Mouse (Mus musculus): ENCODE measurements at regions not wholly inside any gene's neighbourhood (a gene's known extent, or its start where the extent isn't known, plus 50 kb on each side); places are given as distances from the start of the nearest gene placed in this dataset.
A peak's percentile ranks its signal among the peaks of the same experiment; 100 is the strongest.

GRCm38 (mm10) chr15:38351701-38352100 lies 926.3 kb downstream of the 4930447A16Rik start:
- DNase-seq (ENCODE audit: low spot score in 2 of 2) = no peak

- no peak for DNase-seq (ENCODE audit: low spot score in 2 of 2)
Observed at GRCm38 (mm10) chr15:38353371-38353770, 928.0 kb downstream of the 4930447A16Rik start.

GRCm38 (mm10) chr15:38359053-38359452 lies 933.7 kb downstream of the 4930447A16Rik start:
- DNase-seq (ENCODE audit: low spot score in 2 of 2) = no peak

GRCm38 (mm10) chr15:38363522-38363921 lies 938.2 kb downstream of the 4930447A16Rik start:
- no peak for DNase-seq (ENCODE audit: low spot score in 2 of 2)

GRCm38 (mm10) chr15:38364014-38364413 lies 938.7 kb downstream of the 4930447A16Rik start:
- DNase-seq (ENCODE audit: low spot score in 2 of 2) = no peak

- no peak for DNase-seq (ENCODE audit: low spot score in 2 of 2)
Observed at GRCm38 (mm10) chr15:38367643-38368042, 942.3 kb downstream of the 4930447A16Rik start.

GRCm38 (mm10) chr15:38368291-38368690 lies 942.9 kb downstream of the 4930447A16Rik start:
- no peak for DNase-seq (ENCODE audit: low spot score in 2 of 2)

GRCm38 (mm10) chr15:38371404-38372090 lies 946.2 kb downstream of the 4930447A16Rik start:
- DNase-seq (ENCODE audit: low spot score in 2 of 2) = no peak

- no peak for DNase-seq (ENCODE audit: low spot score in 2 of 2)
Observed at GRCm38 (mm10) chr15:38373797-38374196, 948.4 kb downstream of the 4930447A16Rik start.

- no peak for DNase-seq (ENCODE audit: low spot score in 2 of 2)
Observed at GRCm38 (mm10) chr15:38374786-38375185, 949.4 kb downstream of the 4930447A16Rik start.

- DNase-seq (ENCODE audit: low spot score in 2 of 2) = no peak
Observed at GRCm38 (mm10) chr15:38378106-38378505, 952.8 kb downstream of the 4930447A16Rik start.

GRCm38 (mm10) chr15:38387617-38388016 lies 962.3 kb downstream of the 4930447A16Rik start:
- DNase-seq (ENCODE audit: low spot score in 2 of 2) = no peak

GRCm38 (mm10) chr15:38388436-38388835 lies 963.1 kb downstream of the 4930447A16Rik start:
- no peak for DNase-seq (ENCODE audit: low spot score in 2 of 2)

- no peak for DNase-seq (ENCODE audit: low spot score in 2 of 2)
Observed at GRCm38 (mm10) chr15:38390450-38390849, 965.1 kb downstream of the 4930447A16Rik start.

GRCm38 (mm10) chr15:38391420-38391819 lies 966.1 kb downstream of the 4930447A16Rik start:
- no peak for DNase-seq (ENCODE audit: low spot score in 2 of 2)

- no peak for DNase-seq (ENCODE audit: low spot score in 2 of 2)
Observed at GRCm38 (mm10) chr15:38391860-38392259, 966.5 kb downstream of the 4930447A16Rik start.

GRCm38 (mm10) chr15:38392441-38393149 lies 967.2 kb downstream of the 4930447A16Rik start:
- no peak for DNase-seq (ENCODE audit: low spot score in 2 of 2)

GRCm38 (mm10) chr15:38398852-38399251 lies 973.5 kb downstream of the 4930447A16Rik start:
- DNase-seq (ENCODE audit: low spot score in 2 of 2) = no peak

GRCm38 (mm10) chr15:38402762-38403161 lies 977.4 kb downstream of the 4930447A16Rik start:
- no peak for DNase-seq (ENCODE audit: low spot score in 2 of 2)

GRCm38 (mm10) chr15:38403760-38404375 lies 978.5 kb downstream of the 4930447A16Rik start:
- no peak for DNase-seq (ENCODE audit: low spot score in 2 of 2)

- peak in 1 of 2 experiments; percentile 55 for DNase-seq (ENCODE audit: low spot score in 2 of 2)
Observed at GRCm38 (mm10) chr15:38406114-38406960, 981.0 kb downstream of the 4930447A16Rik start.

Measured in left cerebral cortex, adult 8-10 months (tissue).